Mouse (Mus musculus) adrenal gland, adult (tissue): Measurements from ENCODE around the gene Trim2.

Source experiments
- DNase-seq, 2 experiments: peaks; one replicate each; pipeline ENCODE4 v3.0.0; 2022 to 2023; ENCODE audit warnings: low spot score in 1 of 2; ENCODE audit not compliant: inconsistent age in 2 of 2

The Trim2 gene

DNA sequence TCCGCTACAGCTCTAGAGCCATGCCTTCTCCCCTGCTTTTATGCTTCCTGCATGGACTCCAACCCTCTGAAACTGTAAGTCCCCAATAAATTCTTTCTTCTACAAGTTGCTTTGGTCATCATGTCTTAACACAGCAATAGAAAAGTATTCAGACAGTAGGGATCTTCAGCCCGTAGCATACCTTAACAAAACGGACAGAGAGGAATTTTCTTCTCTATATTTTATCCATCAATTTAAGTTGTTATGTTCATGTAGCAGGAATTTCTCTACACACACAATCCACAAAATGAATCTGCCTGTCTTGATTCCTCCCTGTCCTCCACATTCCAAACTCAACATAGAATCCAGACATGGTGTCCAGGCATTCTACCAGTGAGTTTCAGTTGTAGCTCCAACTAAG is at the start of gene Trim2:
Gene Trim2, minus strand, starts transcription at position 101 of the 400 bp plus-strand sequence.
- DNase-seq: no peak

DNA sequence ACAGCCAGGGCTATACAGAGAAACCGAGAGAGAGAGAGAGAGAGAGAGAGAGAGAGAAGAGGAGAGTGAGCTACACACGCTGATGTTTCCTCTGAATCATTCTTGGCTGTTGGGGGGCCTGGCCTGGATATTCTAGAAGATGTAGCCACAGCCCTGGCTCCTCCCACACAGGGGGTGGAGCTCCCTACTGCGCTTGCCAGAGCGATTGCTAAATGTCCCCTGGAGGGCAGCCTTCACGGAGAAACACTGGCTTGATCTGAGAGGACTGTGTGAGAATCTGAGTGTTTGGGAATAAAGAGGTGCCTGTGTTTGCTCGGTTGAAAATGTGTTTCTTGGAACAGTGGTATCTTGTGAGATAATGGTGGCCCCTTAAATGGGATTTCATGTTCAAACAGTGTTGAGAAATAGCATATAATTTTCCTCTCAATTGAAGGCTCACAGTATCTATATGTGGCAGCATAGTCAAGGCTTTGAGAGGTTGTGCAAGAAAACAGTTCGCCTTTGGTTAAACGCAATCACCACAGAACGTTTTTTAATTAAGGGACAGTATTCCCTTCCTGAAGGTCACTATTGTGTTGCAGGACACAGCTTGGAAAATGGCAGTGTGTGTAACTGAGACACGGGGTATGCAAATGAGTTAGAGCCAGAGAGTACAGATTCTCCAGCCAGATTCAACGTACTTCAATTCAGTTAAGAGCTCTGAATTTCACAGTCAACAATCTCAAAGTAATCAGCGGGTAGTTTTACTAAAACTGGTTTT is 49.4 kb upstream of the Trim2 start:
- DNase-seq: peak; percentile 86 to 94

DNA sequence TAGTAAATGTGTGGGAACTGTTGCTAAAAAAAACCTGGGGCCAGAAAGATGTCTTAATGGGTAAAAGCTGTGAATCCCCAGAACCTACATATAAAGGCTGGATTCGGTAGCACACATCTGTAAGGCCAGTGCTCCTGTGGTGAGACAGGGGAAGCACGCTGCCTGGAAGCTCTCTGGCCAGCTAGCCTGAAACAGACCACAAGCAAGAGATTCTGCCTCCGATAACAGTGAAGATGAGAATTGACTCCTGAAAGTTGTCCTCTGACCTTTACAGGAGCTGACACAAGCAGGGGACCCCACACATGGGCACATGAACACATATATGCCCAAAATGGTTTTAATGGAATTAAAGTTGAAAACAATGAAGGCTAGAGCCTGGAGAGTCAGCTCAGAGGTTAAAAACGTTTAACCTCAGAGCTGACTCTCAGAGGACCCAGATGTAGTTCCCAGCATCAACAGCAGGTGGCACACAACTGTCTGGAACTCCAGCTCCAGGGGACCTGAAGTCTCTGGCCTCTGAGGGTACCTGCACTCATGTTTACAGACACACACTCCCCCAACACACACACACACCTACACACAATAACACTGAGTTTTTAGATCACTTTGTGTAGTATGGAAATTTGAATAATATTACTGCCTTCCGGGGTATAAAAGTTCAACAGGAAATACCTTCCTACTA is 45.8 kb upstream of the Trim2 start:
- peak; percentile 62 to 91 for DNase-seq

DNA sequence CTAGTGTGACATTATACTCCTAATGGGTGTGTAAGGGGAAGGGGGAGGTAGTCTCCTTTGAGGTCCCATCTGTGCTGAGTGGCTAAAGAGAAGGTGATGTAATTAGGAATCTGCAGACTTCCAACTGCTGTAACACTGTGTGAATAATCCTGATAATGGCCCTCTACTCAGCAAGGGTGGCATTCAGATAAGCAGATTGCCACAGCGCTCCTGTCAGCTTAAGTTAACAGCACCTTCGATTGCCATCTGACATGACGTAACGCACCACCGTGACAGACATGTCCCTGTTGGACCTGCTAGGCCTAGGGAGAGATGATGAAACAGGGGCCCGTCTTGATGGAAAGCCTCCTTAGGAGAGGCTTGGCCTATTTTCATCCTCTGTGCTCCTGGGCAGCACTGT is 43.6 kb upstream of the Trim2 start:
- DNase-seq: peak in 1 of 2 experiments; percentile 65

DNA sequence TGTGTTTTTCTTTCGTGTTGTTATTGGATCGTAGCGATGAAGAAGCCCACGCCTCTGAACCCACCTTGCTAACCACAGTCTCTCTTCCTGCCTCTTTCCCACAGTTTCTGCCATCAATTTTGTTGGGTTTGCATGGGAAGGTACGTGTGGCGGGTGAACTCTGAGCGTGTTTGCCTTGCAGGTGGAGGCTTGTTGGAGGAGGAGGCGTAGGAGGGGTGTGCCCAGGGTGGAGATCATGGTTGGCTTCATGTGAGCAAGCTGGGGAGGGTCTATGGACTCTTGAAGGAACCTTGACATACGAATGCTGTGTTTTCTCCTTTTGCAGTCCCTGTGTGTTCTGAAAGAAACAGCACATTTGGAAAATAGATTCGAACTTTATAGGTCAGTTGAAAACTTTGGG is 43.1 kb upstream of the Trim2 start:
- DNase-seq: no peak

DNA sequence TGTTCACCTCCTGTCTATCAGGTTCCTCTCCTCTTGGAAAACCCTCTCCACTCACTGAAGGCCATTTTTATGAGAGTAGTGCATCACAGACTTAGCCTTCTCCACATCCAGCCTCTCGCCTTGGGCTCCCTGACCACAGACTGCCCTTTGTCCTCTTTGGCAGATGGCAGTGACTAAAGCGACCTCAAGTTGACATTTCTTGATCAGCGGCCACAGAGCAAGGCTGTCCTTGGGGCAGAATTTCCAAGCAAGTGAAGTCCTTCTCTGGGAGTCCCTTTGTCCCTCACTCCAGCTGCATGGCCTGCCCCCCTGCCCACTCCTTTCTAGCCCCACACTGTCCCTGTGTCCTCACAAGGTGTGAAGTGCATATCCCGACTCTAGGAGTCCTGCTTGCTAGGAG is 40.7 kb upstream of the Trim2 start:
- peak; percentile 74 to 92 for DNase-seq

DNA sequence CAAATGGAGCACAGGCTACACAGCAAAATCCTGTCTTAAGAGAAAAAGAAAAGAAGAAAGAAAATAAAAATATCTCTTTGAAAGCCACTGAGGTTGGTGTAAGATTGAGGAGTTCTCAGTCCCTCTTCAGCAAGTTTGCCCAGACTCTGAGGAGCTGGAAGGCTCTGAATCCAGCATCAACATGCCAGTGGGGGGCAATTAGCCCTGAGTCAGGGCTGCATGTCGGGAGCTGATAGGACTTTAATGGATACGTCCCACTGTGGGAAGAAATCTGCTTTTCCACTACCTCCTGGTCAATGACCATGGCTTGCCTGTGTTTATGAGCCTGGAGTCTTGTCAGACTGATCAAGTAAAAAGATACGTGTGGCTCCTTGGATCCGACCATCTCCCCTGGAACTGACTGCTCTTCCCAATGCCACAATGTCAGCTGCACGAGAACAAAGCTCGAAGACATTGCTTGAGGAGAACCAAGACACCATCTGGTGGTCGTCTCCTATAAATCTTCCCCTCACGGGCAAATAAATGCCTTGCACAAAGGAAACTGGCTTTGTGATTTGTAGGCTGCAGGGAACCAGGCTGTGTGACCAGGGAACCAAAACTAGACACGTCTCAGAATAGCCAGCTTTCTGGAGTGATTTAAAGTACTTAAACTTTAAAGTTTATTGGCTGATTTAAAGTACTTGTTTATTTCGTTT is 39.9 kb upstream of the Trim2 start:
- DNase-seq: peak in 1 of 2 experiments; percentile 37

DNA sequence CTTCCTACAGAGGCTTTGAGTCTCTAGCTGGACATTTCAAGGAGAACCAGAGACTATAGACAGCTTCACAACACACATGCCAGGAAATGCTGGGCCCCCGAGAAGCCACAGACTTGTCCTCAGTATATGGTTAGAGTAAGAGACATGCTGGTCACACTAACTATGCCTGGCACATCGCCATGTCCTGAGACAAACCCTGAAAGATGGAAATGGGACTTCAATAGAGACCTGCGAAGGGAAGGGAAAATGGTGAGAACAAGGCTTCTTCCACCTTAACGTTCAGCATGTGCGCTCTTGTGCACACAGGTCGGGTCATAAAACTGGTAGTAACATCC is 38.9 kb upstream of the Trim2 start:
- peak in 1 of 2 experiments; percentile 73 for DNase-seq

DNA sequence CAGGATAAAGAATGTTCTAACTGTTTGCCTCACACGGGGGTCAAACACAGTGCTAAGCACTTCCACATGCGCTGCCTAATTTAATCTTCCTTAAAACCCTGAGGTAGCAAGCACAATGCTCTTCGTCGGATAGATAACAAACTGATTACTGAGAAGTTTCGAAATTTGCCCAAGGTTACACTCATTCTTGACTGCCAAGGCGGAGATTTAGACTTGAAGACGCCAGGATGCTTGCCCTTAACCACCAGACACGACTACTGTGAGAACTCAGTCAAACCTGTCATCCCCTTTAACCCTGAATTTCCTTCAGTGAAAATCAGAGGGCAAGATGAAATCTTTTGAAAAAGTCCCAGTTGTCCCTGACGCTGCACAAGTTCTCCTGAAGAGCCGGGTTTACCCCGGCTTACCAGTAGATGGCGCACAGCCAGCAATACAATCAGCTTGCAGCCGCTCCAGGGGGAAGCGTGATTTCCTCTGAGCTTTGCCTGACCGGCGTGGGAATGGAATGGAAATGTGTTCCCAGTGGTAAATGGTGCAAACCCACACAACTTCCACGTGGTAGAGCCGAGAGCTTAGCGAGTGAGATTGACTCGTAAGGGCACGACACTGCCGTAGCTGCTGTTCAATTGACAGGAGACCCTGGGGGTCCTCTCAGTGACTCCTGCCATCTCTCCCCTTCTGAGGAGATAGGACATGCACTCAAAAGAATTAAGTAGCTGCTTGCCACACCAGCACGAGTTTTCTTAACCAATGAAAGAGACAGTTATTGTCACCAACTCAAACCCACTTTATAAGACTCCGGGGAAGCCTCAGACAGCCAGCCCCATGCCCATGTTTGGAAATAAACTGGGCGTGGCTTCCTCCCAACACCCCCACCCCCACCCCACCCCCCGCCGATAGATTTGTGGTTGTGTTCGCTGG is 38.3 kb upstream of the Trim2 start:
- peak; percentile 85 to 96 for DNase-seq

DNA sequence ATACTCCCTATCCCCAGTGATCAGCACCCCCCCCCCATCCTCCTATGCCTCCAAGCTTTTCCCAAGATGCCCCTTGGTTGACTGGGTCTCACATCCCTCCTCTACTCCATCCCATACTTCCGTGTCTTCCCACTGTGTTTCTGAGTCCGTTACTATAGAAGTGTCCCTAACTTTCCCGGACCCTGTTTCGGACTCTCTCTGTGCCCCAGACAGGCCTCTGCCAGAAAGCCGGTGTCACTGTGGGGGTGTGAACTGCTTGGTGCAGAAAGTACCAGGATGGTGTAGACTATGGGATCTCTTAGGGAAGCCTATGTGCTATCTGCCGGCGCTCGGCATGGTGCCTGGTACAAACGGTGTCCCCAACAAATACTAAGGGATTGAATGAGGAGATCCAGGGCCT is 36.4 kb upstream of the Trim2 start:
- DNase-seq: no peak

DNA sequence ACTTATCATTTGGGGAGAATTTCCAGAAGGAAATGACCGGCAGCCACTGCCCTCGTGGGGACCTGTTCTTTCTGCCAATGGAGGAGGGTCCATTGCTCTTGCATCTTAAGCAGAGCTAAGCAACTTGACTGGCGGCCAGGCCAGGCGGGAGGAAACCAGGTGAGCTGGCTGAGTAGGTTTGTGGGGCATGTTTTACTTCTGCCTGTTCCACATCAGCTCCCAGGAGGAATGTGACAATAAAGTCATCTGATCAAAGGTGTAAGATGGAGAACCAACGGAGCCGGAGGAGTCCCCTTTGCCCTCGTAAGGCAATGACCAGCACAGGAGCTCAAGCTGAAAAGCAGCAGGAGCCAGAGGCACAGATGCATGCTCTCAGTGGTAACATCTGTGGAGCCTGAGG is 35.1 kb upstream of the Trim2 start:
- DNase-seq: no peak

DNA sequence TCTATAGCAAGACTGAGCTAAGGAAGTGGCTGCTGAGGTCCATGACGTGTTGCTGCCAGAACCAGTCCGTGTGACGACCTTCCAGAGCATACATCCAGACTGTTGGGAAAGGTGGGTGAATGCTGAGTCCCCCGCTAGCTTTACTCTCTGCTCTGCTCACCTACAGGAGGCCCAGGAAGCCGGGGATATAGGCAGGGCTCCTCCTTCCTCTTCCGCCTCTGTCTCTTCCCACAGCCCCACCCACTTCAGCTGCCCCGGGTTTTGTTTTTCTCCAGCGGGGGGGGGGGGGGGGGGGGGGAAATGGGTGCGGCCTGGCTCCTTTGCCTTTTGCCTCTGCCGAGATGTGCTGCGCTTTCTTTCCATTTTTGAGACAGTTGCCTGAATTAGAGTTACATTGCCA is 30.9 kb upstream of the Trim2 start:
- DNase-seq: no peak

DNA sequence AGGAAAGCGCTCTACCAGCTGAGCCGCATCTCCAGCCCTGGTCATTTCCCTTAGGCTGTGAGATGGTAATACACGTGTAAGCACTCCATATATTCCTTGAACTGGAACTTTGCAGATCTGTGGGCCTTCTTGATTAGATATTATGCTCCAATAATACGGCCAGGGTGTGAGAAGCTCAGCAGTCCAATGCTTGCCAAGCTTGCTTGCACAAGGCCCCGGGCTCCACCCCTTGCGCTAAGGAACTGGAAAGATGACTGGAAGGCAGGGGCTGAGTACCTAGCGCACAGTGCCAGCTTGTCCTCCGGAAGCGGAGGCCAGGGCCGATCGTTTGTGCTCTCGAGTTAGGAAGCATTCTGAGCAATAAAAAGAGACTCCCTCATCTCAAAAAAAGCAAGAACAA is 29.7 kb upstream of the Trim2 start:
- DNase-seq: peak in 1 of 2 experiments; percentile 67

DNA sequence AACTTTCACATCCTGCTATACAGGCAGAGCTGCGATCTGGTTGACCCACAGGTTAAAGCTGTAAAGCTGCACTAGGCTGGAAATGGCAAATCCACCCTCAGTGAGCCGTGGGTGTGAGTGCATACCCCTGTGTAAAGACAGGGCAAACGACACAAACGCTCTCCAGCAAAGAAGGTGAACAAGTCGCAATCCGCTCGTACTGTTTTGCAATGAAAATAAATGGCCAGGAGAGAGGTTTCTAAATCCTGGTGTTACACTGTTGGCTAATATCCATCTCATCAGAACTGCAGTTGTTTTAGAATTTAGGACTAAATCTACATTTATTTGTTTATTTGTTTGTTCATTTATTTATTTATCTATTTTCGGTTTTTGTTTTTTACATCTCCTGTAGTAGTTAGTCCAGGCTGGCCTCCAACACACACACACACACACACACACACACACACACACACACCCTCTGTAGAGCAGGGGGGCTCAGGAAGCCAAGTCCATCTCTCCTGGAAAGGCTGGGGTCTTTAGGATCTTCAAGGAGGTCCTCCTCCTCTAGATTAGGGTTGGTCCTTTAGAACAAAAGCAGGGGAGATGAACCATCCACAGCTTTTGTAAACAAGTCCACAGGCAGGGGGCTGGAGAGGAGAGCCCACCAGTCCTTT is 28.9 kb upstream of the Trim2 start:
- DNase-seq: no peak

DNA sequence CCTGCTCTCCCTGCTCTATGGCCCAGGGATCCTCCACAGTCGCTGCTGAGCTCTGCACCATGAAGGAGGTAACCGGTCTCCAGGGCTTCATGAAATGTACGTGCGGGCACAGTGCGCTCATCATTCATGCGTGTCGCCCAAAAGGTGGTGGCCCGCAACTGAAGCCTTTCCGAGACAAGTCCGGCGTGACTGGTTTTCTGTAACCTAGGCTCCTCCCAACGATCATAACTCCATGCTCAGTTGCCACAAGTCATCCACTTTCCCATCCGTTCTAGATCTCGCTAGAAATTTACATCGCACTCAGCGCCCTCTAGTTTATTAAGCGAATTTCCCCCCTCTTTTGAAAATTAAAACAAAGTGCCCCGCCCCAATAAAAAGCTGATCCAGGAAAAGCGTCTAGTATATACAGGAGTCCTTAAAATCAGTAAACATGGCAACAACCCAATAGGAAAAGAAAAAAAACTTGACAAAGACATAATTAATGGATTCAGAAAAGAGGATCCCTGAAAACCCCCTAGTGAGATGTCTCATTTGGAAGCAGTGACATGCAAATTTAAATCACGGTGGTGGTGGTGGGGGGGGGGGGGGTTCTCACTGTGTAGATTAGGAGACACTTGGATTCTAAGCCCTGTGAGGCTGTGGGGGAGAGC is 28.2 kb upstream of the Trim2 start:
- peak in 1 of 2 experiments; percentile 64 for DNase-seq

DNA sequence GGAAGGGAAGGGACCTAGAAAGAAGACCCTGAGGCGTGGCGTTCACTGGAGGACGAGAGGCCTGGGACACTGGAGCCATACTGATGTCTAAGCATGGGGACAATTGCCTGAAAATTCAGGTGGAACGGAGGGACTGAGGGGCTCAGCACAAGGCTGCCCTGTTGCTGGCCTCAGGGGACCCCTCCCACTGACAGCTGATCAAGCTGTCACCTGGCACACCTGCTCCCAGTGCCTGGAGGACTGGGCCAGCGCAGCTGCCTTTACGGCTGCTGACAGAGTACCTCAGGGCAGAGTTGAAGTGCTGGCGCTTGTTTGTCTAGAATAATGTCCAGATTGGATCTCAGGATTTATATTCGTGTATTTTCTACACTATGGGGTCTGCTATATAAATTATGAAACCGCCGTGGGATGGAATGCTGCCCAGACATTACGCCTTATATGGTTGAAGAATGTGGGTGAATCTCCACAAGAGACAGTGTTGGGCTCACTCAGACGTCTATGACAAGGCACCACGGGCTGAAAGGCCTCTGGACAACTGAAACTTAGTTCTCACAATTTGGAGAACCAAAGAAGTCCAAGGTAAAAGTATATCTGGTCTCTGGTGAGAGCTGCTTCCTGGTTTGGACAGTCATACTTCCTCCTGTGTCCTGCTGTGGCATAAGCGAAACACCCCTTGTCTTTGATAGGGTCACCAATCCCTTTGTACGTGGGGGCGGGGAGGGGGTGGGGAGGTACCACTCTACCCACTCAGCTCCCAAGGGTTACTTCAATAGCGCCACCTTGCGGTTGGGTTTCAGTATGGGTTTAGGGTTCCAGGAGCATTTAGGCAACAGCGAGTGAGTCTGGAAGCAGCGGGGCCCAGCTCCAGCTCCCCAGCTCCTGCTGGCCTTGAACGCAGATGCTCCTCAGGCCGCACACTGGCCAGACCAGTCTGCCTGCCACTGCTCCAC is 27.0 kb upstream of the Trim2 start:
- DNase-seq: peak; percentile 75 to 90

DNA sequence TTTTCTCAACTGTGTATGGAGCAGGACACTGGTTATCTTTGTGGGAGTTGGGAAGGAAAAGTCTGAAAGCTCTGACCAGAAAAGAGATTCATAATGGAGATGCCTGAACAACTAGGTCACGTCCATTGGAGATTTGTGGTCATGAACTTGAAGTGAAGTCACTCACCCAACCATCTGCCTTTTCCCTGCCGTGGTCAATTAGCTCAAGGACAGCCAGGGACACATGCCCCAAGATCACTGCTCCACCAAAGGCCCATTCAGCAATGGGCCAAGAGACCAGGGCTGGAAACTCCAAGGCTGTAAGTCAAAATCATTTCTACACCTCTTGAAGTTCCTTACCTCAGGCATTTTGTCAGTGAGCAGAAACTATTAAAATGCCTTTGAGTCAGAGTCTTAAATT is 23.5 kb upstream of the Trim2 start:
- DNase-seq: peak; percentile 59 to 80

DNA sequence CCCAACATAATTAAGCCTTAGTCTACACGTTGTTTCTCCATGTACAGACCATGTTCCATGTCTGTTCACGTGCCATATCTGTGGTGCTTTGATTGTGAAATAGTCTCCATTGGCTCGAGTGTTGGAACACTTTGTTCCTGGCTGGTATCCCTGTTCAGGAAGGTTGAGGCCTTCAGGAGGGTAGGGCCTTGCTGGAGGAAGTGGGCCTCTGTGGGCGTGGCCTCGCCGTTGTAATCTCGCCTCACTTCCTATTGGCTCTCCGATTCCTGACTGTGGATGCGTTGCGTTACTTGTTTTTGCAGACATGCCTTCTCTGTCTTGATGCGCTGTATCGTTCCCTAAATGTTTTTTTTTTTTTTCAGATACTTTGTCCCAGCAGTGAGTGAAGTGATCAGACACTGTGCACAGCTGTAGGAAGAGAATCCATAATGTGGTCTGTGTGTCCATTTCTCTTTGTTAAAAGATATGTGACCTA is 18.3 kb upstream of the Trim2 start:
- peak in 1 of 2 experiments; percentile 63 for DNase-seq

DNA sequence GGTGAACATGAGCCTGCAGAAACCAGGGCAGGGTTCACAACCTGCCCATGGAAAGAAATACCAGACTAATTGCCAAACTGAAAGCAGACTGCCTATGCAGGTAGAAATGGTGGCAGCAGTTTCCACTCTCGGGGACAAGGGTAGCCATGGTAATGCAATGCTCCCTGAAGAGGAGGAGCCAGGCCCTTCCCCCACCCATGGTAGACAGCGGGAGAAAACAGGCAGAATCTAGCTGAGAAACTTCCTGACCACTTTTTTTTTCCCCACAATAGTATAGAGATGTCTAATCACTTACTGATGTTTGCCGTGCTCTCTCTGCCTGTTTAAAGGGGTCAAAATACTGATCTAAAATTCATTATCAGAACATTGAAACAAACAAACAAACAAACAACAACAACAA is 17.8 kb upstream of the Trim2 start:
- no peak for DNase-seq
